Mouse (Mus musculus) G1E (cell line): ENCODE results near the gene Xpnpep3. TPM values are rescaled to one million over a fixed set of nuclear protein-coding genes. Genes with fewer than 3 reads are reported as not detected.
"Not testable (repeated sequence)": the region's sequence is repeated elsewhere in the genome, so short reads cannot be mapped to it uniquely, and the experiment has no call there.

Experiments used
- ATAC-seq: 2 replicates; pipeline ENCODE4 v1.8.0; 2016; ENCODE audit warnings: mild to moderate bottlenecking; ENCODE audit not compliant: insufficient number of reproducible peaks, poor library complexity, low FRiP score, severe bottlenecking; ENCODE audit errors: extremely low read depth
- DNase-seq: peaks from one replicate; pipeline ENCODE4 v3.0.0; 2012; ENCODE audit warnings: low spot score
- H3K27me3 ChIP-seq: 2 replicates; pipeline ENCODE4 v1.6.1; 2012; ENCODE audit warnings: mild to moderate bottlenecking, low read length, inconsistent platforms; ENCODE audit not compliant: insufficient read depth
- H3K36me3 ChIP-seq: replicated peaks from 2 replicates; pipeline ENCODE3; 2012; ENCODE audit warnings: mild to moderate bottlenecking, inconsistent platforms
- H3K4me1 ChIP-seq: 2 replicates; pipeline ENCODE4 v1.6.1; 2012; ENCODE audit warnings: low read depth, low read length, inconsistent platforms, mixed read lengths; ENCODE audit not compliant: insufficient read depth
- H3K4me3 ChIP-seq: 2 replicates; pipeline ENCODE4 v1.5.1; 2012; ENCODE audit warnings: low read depth, mild to moderate bottlenecking, inconsistent platforms, low read length, moderate library complexity, mixed read lengths
- H3K9me3 ChIP-seq: replicated peaks from 2 replicates; pipeline ENCODE4 v1.6.1; 2012; ENCODE audit warnings: inconsistent platforms
- CTCF ChIP-seq: IDR thresholded peaks from 2 replicates; pipeline ENCODE4 v1.5.1; 2012; ENCODE audit warnings: low read depth, low read length, inconsistent platforms, mixed read lengths
- GATA1 ChIP-seq: IDR thresholded peaks from 2 replicates; pipeline ENCODE4 v1.6.1; 2012; ENCODE audit warnings: borderline replicate concordance, low read length, inconsistent platforms, mixed read lengths
- GATA2 ChIP-seq: IDR thresholded peaks from 2 replicates; pipeline ENCODE4 v1.6.1; 2012; ENCODE audit warnings: low read depth, low read length, inconsistent platforms, borderline replicate concordance
- POLR2AphosphoS5 ChIP-seq: IDR thresholded peaks from 2 replicates; pipeline ENCODE4 v1.6.1; 2012; ENCODE audit warnings: low read depth, low read length, inconsistent platforms; ENCODE audit not compliant: insufficient replicate concordance
- TAL1 ChIP-seq: conservative IDR thresholded peaks from 2 replicates; pipeline ENCODE4 v1.6.1; 2012; ENCODE audit warnings: low read depth, low read length, inconsistent platforms, mixed read lengths
- polyA plus RNA-seq: library from polyadenylated mRNA; stranded (reverse); fragments of >175 nt; gene quantifications from 2 replicates; pipeline ENCODE4 v1.2.3, GENCODE M21; 2012
- total RNA-seq, 2 experiments: library from RNA; stranded (forward) in 1 of 2; stranded (reverse) in 1 of 2; fragments of 200-1000 nt in 1 of 2; fragments of >200 nt in 1 of 2; fragmentation: Nextera tagmentation in 1 of 2; gene quantifications; 2 replicates each; pipeline ENCODE4 v1.2.3; 2014 to 2017

The Xpnpep3 gene
- total and polyA plus RNA-seq, 3 experiments = 0.90 to 28.3 (median 22.9) TPM

DNA sequence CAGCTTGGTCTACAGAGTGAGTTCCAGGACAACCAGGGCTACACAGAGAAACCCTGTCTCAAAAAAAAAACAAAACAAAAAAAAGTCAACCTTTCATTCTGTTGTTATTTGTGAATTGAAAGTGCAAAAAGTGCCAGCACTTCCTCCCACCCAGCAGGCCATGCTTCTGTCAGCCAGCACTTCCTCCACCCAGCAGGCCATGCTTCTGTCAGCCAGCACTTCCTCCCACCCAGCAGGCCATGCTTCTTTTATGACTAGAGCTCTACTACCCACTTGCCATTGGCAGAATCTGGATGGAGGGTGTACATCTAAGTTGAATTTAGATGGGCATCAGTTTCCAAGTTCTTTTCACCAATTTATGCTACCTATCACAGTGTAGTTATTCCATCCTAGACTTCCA is 6.9 kb upstream of the Xpnpep3 start:
- ATAC-seq (no peak), DNase-seq (peak; percentile 2)
- H3K36me3 ChIP-seq = peaks cover 60% of the 10 kb centered on the region
- H3K9me3 ChIP-seq = no peaks in the 10 kb centered on the region
- peaks cover 54% of the 10 kb centered on the region for H3K4me1 ChIP-seq
- H3K27me3 ChIP-seq = no peaks in the 10 kb centered on the region
- no peak overlapping the region; the same call in 1 of the 2 replicates for H3K4me3 ChIP-seq
- TF ChIP-seq POLR2AphosphoS5 (no peak), CTCF (no peak), TAL1 (no peak), GATA2 (no peak), GATA1 (no peak)

- H3K9me3 ChIP-seq = no peaks in the 10 kb centered on the region
- TF ChIP-seq GATA1 = no peak
- H3K4me1 ChIP-seq = peaks cover 55% of the 10 kb centered on the region
- no peak overlapping the region for H3K4me3 ChIP-seq
- no peak for ATAC-seq
- H3K27me3 ChIP-seq = no peaks in the 10 kb centered on the region
- no peak for DNase-seq
- peaks cover 47% of the 10 kb centered on the region for H3K36me3 ChIP-seq
Observed at GRCm38 (mm10) chr15:81394211-81394915, 5.6 kb upstream of the Xpnpep3 start.

DNA sequence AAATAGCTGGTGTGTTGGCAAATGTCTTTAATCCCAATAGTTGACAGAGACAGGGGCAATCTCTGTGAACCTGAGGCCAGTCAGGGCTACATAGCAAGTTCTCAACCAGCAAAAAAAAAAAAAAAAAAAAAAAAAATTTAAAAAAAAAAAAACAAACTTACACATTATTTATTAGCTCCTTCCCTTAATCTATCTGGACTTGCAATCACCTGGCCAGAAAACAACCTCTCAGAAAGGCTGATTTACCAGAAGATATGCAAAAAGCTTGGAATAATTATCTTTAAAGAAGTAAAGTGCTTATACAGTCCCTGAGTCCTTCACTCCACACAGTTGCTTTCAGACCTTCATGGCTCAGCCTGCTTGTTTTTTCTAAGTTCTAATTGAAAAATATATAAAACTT is 1.7 kb upstream of the Xpnpep3 start:
- H3K9me3 ChIP-seq = no peaks in the 10 kb centered on the region
- ATAC-seq = no peak
- DNase-seq = no peak
- peaks cover 24% of the 10 kb centered on the region for H3K36me3 ChIP-seq
- H3K27me3 ChIP-seq = no peaks in the 10 kb centered on the region
- peaks cover 54% of the 10 kb centered on the region for H3K4me1 ChIP-seq
- no peak for TF ChIP-seq GATA1
- no peak for TF ChIP-seq CTCF
- no peak for TF ChIP-seq POLR2AphosphoS5
- no peak for TF ChIP-seq TAL1
- no peak for TF ChIP-seq GATA2
- H3K4me3 ChIP-seq = peak overlapping the region; percentile 96

- no peak for ATAC-seq
- Histone ChIP-seq H3K4me1 (peaks cover 44% of the 10 kb centered on the region), H3K36me3 (peaks cover 17% of the 10 kb centered on the region)
Observed at GRCm38 (mm10) chr15:81399297-81399637, 671 bp upstream of the Xpnpep3 start.

DNA sequence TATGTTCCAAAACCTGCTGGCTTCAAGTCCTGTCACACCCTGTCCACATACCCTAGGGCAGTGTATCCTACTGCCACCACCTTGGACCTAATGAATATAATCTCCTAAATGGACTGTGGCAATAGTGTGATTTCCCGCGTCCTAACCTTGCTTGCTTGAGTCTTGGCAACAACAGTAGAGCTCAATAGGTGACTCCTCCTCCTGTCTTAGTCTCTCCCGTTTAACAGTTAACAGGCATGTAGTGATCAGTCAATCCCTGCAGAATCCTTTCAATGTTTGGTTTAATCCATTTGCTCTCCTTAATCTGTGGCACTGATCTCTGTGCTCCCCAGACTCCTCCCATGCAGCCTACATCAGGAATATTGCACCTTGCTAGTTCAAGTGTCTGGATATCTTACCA is 5.1 kb downstream of the Xpnpep3 start:
- ATAC-seq = no peak
- no peaks in the 10 kb centered on the region for H3K27me3 ChIP-seq

More at GRCm38 (mm10) chr15:81399297-81399637, 671 bp upstream of the Xpnpep3 start:
- Histone ChIP-seq H3K27me3 (no peaks in the 10 kb centered on the region), H3K4me3 (peak overlapping the region; percentile 96), H3K9me3 (no peaks in the 10 kb centered on the region)
- TF ChIP-seq CTCF (no peak), GATA1 (no peak), GATA2 (no peak)
- no peak for DNase-seq

GRCm38 (mm10) chr15:81408199-81408598 is 8.3 kb downstream of the Xpnpep3 start, which contains the start of gene Dnajb7:
TSS of gene Dnajb7 (minus strand) at chr15:81408299.
- DNase-seq (no peak), ATAC-seq (no peak)
- no peaks in the 10 kb centered on the region for H3K9me3 ChIP-seq
- no peak within 1 kb of the TSS for H3K4me3 ChIP-seq
- peaks cover 5% of the 10 kb centered on the region for H3K4me1 ChIP-seq
- no peaks in the 10 kb centered on the region for H3K27me3 ChIP-seq
- peaks cover 36% of the 10 kb centered on the region for H3K36me3 ChIP-seq
- TF ChIP-seq CTCF (no peak), GATA1 (no peak), GATA2 (no peak), POLR2AphosphoS5 (no peak), TAL1 (no peak)

More for the DNA sequence above, 5.1 kb downstream of the Xpnpep3 start:
- Histone ChIP-seq H3K4me3 (no peak overlapping the region), H3K9me3 (no peaks in the 10 kb centered on the region), H3K4me1 (peaks cover 14% of the 10 kb centered on the region), H3K36me3 (peaks cover 38% of the 10 kb centered on the region)
- TF ChIP-seq TAL1 = no peak
- TF ChIP-seq GATA2 = no peak
- DNase-seq = no peak

DNA sequence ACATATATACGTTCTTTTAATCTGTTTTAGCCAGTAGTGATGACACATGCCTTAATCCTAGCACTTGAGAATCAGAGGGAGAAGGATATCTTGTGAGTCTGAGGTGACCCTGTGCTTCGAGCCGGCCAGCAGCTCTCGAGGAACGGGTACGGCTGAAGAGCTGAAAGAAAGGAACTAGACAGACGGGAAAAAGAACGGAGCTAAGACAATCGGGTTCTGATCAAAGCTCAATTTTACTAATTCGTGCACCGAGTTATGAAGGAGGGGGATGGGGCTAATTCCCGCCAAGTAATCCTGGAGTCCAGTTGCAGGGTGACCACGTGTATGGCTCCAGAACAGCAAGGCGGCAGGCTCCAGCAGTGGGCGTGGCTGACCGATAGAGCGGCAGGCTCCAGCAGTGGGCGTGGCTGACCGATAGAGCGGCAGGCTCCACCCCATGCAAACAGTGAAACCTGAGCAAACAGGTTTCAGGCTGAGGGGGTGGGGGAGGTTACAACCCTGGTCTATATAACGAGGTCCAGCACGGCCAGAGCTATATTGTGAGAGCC is 16.9 kb downstream of the Xpnpep3 start:
- H3K36me3 ChIP-seq = peaks cover 53% of the 10 kb centered on the region
- peaks cover 18% of the 10 kb centered on the region for H3K4me1 ChIP-seq
- not testable (repeated sequence) for H3K9me3 ChIP-seq, ATAC-seq, DNase-seq, H3K27me3 ChIP-seq
- peak overlapping the region; percentile 44; the same call in 1 of the 2 replicates for H3K4me3 ChIP-seq
